Mouse (Mus musculus) layer of hippocampus, adult 2 months (tissue): ENCODE data around the gene Edaradd. TPM values are rescaled to one million over a fixed set of nuclear protein-coding genes. Genes with fewer than 3 reads are reported as not detected.
A peak's percentile ranks its signal among the peaks of the same experiment; 100 is the strongest.

ENCODE experiments used
- DNase-seq, 2 experiments: peaks; one replicate each; pipeline ENCODE4 v3.0.0; 2022; ENCODE audit warnings: low spot score in 2 of 2
- H3K27ac ChIP-seq: fragments of 200-600 bp; 2 replicates; pipeline ENCODE4 v1.8.1; 2022
- H3K4me3 ChIP-seq: fragments of 200-600 bp; 2 replicates; pipeline ENCODE4 v1.8.1; 2022; ENCODE audit warnings: mild to moderate bottlenecking
- CTCF ChIP-seq: fragments of 200-600 bp; conservative IDR thresholded peaks from 2 replicates; pipeline ENCODE4 v1.8.1; 2022; ENCODE audit warnings: antibody characterized with exemption, mild to moderate bottlenecking, moderate library complexity
- total RNA-seq, 2 experiments: library from RNA; stranded (reverse); gene quantifications; 2 replicates each; pipeline ENCODE4 v1.2.3; 2021

Gene Edaradd
- total RNA-seq, 2 experiments from 2014 or later, result 0.26 to 0.29 TPM

DNA sequence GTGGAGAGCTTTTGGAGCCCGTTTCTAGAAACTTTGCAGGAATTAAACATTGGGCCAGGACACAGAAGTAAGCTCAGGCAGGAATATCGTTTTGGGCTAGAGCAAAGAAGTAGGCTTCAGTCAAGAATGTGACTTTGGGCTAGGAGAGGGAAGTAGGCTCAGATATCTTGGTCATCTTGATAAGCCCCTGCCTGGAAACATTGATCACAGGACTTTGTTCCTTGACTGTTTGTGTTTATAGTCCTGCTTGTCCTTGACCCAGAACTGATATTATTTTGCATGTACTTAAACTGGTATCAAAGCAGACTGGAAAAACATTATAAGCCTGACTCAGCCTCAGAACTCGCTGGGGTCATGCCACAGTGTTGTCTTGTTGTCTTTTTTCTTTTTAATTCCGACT lies 57.6 kb downstream of the Edaradd start:
- TF ChIP-seq CTCF, result no peak
- no peak for DNase-seq
- H3K4me3 ChIP-seq, result no peak overlapping the region
- no peak overlapping the region for H3K27ac ChIP-seq

DNA sequence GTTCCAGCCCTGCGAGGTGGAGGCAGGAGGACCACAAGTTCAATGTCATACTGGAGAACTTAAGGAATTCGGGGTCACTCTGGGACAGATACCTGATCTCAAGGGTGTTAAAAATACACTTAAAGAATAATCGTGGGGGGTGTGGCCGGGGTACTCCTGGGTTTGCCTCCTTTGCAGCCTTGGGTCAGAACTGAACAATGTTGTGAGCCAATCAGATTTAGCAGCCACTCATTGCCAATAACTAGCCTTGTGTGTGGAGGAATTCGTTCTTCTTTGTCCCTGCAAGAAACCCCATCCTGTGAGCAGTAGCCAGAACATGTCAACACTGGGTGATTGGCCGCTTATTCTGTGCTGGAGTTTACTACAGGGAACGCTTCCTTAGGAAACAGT lies 58.5 kb downstream of the Edaradd start:
- H3K27ac ChIP-seq, result peak overlapping the region; percentile 93
- no peak for DNase-seq

DNA sequence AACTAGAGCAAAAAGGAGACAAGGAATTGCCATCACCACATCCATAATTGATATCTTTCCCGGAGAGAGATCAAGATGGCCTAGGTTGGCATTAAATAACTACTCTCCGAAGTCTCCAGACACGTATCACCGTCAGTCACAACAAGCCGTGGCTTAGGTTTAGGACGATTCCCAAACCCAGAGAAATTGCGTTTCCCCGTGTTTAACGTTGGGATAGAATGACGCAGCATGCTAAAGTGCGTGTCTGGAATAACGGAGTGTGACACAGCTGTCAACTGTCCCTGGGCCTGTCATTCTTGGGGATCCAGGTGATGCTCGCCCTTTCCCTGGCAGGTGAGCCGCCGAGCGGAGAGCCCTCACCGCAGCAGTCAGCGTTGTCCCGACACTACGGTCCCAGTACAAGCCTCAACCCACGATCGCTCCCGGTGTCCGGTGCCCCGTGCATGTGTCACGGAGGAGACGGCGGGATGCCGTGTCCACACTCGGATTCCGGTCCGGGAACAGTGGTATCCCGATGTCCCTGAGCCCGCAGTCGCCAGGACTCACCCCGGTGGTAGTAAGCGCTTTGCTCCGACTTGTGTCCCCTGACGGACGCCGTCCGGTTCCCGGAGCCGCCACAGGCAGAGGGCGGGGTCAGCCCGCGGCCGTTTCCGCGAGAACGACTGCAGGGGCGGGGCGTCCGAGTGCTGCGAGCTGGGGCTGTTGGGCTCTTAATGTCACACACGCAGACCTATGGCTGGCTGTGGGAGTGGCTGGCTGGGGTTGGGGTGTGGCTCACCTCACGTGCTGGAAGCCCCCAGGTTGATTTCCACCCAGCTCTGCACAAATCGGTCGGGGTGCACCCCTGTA lies 59.1 kb downstream of the Edaradd start:
- H3K27ac ChIP-seq, result peak overlapping the region; percentile 93
- no peak for TF ChIP-seq CTCF
- DNase-seq, result peak; percentile 86 to 88
- H3K4me3 ChIP-seq, result peak overlapping the region; percentile 71

More for the DNA sequence above, 58.5 kb downstream of the Edaradd start:
- peak overlapping the region; percentile 71 for H3K4me3 ChIP-seq
- no peak for TF ChIP-seq CTCF

DNA sequence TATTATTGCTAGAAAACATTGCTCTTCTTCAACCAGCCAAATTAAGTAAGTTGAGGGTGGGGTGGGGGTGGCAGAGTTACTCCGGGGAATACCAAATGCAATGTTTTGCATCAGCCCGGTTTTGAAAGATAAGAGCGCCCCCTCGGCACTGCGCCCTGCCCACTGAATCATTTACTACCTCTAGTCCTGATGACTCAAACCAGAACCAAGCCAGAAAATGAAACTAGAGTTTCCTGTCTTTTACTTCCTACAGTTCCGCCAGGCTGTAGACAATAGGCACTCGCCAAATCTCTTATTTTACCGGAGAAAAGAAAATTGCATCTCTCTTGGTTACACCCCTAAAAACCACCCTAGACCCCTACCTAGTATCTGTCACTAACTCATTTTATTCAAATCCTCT lies 59.8 kb downstream of the Edaradd start:
- Histone ChIP-seq H3K27ac (peak overlapping the region; percentile 93), H3K4me3 (peak overlapping the region; percentile 71)
- peak; percentile 54 to 77 for DNase-seq
- TF ChIP-seq CTCF, result peak; percentile 48

DNA sequence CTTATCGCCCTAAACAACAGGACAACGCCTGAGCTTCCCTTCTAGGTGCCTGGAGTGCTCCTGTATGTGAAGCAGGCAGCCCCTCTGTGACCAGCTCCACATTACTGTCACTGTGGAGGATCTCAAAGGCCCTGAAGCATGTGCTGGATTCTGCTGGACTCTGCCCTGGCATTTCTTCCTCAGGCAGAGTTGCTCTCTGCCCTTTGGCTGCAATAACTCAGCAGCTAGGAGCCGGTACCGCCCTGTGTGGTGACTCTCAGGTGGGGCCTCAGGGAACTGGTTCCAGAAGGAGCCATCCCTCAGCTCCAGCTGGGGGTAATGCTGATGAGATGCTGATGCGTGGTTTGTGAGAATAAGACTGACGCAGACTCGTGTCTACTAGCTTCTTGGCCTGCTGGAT lies 63.5 kb downstream of the Edaradd start:
- TF ChIP-seq CTCF, result no peak
- no peak overlapping the region for H3K27ac ChIP-seq
- no peak overlapping the region for H3K4me3 ChIP-seq
- no peak for DNase-seq

DNA sequence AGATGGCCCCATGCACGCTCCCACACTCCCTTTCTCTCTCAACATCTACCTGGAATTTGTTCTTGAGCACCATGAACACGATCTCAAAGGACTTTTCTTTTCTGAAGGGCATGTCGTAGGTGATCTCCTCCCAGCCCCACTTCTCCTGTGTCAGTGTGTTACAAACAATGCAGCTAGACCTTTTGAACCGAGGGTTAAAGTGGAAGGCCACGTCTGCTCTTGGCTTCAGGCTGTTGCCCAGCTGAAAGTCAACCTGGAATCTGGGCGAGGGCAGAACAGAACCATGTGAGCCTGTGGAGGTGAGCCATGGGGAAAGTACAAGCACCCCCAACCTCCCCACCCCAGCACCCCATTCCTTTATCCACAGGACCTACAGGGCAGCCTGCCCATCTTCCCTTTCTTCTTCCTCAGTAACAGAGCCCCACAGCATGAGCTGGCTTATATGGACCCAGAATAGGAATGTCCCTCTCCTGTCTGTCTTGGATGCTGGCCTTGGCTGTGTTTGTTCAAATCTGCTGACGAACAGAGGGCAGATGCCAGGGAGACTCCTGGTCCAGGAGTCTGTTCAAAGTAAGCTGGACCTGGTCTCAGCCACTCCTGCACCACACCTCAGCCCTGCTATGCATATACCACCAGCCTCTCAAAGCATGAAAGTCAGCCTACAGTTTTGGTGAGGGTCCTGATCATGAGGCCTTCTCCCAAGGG lies 65.4 kb downstream of the Edaradd start:
- H3K4me3 ChIP-seq, result no peak overlapping the region
- no peak overlapping the region for H3K27ac ChIP-seq
- no peak for DNase-seq
- TF ChIP-seq CTCF, result no peak

DNA sequence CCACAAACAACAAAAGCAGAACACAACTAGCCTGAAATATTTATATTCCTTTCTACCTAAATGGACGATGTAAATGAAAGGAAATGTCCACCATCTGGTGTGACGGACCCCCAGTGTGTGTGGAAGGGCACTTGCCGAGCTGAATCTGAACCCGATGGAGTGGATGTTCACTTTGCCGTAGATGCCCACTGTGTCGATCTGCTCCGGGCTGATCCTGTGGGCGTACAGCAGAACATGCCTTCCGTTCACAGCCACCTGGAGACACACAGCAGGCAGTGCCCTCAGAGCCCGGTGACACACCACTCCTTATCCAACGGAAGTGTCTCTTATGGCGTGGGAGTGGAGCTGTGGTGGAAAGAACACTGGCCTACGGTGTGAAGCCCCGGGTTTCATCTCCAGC lies 67.1 kb downstream of the Edaradd start:
- Histone ChIP-seq H3K4me3 (no peak overlapping the region), H3K27ac (no peak overlapping the region)
- no peak for TF ChIP-seq CTCF
- no peak for DNase-seq

DNA sequence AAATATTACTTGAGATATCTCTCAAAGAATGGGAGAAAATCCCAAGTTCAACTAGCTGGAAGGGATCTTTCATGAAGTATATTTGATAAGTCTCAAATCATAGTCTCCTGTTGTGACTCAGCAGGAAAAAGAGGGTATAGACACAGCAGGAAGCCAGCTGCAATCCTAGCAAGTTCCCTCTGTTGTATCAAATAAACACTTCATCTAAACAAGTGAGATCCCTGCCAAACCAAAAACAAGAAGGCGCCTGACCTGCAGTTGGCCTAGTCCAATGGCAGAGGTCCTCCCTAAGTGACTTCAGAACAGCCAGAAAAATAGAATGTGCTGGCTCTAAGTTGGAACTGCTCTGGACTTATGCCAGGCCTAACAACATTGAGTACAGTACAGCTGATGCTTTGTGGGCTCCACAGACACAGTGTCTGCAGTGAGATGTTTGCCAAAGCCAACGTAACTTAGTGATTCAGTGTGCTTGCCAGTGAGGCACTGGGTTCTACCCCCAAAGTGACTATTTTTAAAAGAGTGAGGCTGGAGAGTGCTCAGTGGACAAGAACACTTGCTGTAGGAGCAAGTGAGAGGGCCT lies 78.1 kb downstream of the Edaradd start:
- peak; percentile 63 to 68 for DNase-seq
- Histone ChIP-seq H3K27ac (peak overlapping the region; percentile 80), H3K4me3 (no peak overlapping the region)
- no peak for TF ChIP-seq CTCF

DNA sequence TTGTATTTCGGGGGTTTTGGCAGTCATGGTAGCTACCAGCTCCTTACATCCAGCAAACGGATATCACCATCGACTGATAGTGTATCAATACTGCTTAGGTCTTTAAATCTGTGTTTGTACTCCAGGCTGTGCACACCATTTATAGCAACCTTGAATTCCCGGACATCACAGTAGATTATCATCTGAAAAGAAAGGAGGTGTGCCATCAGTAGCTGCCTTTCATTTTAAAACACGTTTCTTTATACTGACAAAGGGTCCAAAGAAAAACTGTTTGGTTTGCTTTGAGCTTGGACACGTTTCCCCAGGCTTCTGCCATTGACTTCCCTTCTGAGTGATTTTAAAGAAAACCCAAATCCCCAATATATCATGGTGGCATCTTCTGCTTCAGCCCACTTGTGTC lies 79.4 kb downstream of the Edaradd start:
- no peak overlapping the region for H3K4me3 ChIP-seq
- no peak for TF ChIP-seq CTCF
- no peak for DNase-seq
- H3K27ac ChIP-seq, result no peak overlapping the region

DNA sequence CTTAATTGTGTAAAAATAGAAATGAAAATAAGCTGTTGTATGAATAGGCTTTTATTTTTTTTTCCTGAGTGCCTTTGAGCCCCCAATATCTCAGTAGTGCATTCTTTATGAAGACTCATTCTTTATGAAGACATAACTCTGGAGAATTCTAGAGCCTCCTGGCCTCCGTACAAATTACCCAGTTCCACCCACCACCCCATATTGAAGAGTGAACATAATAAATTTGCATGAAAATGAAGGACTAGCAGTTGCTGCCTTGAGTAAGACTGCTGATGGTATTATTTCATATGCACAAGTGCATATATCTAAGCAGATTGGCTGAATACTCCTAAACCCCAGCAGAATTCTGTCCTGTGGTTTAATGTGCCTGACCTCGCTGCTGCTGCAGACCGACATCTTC lies 80.7 kb downstream of the Edaradd start:
- H3K4me3 ChIP-seq, result no peak overlapping the region
- no peak for TF ChIP-seq CTCF
- peak in 1 of 2 experiments; percentile 20 for DNase-seq
- H3K27ac ChIP-seq, result peak overlapping the region; percentile 63

DNA sequence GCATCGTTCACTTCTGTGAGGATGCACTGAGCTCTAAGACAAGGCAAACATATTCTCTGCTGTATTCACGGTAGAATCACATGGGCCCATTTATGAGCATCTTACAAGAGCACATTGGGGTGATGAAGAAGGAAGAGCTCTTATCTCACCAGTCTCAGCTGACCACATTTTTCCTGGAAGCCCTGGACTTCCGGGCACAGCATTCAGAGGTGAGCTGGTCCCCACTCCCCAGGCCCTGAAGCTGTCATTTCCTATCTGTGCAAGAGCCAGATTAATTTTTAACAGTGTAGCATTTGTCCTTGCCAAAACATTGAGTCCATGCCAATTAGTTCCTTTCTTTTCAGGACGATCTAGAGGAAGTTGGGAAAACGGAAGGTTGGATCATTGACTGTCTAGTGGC lies 86.4 kb downstream of the Edaradd start:
- DNase-seq, result no peak
- Histone ChIP-seq H3K4me3 (no peak overlapping the region), H3K27ac (no peak overlapping the region)
- TF ChIP-seq CTCF, result no peak

DNA sequence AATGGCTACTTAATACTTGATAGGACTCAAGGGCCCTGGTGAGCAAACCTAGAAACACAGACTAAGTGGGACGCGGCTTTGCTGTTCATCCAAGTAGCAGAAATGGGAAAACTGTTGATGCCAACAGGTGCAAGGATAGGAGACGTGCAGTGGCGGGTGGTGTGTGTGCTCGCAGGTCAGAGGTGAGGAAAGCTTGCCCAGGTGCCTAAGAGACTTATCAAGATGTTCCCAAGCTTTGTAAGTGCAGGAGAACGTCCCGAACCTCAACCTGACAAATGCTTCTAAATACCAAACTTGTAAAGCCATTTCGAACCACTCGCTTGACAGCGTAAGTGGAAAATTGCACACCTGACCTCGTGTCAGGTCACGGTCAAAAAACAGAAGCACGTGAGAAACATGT lies 91.7 kb downstream of the Edaradd start:
- no peak overlapping the region for H3K27ac ChIP-seq
- no peak for TF ChIP-seq CTCF
- DNase-seq, result no peak
- H3K4me3 ChIP-seq, result no peak overlapping the region

Other genes with a start within 250 kb of the Edaradd start
- gene Actn2, start 179.7 kb downstream of the Edaradd start, total RNA-seq, result 10 to 100 TPM; 22.4 to 23.1 TPM
- 10 to 100 TPM; 28.9 to 36.9 TPM for gene Heatr1, start 125.4 kb downstream of the Edaradd start, total RNA-seq
- 10 to 100 TPM; 35.1 to 37.2 TPM for gene Lgals8, start 55.5 kb downstream of the Edaradd start, total RNA-seq
- gene Ero1lb, start 45.4 kb upstream of the Edaradd start, total RNA-seq, result 10 to 100 TPM; 12.4 to 14.8 TPM